Mouse (Mus musculus) left cerebral cortex, adult 8-10 months (tissue): Measurements from ENCODE around the gene Rab5c. TPM values are rescaled to one million over a fixed set of nuclear protein-coding genes. Genes with fewer than 3 reads are reported as not detected.

Experiments
- DNase-seq, 2 experiments: peaks; one replicate each; pipeline ENCODE4 v3.0.0; 2022; ENCODE audit warnings: low spot score in 2 of 2
- total RNA-seq, 4 experiments: library from RNA; stranded (reverse); gene quantifications; 2 replicates each; pipeline ENCODE4 v1.2.4; 2022

The Rab5c gene
- total RNA-seq, 4 experiments from 2014 or later = 148 to 157 (median 154) TPM

DNA sequence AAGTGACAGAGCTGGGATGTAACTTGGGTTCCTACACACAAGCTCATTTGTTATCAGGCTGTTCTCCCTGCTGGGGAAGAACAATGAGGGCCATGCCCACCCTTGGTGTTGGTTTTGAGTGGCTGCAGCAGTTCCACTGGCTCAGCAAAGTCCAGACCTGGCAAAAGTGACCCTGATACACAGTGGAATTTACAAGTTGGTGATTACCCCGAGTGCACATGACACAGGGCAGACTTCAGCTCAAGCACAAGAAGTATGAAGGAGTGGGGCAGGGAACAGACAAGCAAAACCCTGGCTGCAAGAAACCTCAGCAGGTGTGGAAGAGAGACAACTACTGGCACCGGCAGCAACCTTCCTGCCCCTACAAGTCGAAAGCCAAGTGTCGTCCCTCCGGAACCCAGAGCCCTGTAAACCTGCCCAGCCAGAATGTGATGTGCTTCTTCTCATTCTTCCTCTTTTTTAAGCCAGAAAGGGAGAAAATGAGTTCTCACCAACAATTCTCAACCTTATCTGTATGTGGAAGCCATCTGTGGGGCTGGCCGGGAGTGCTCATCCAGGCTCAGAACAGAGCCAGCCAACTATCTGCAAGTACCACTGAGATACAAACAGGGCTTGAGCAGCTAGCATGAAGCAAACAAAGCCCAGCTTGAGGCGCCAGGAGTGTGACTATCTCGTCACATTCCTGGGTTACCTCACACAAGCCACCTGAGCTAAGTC is 16.1 kb downstream of the Rab5c start:
- DNase-seq = no peak

DNA sequence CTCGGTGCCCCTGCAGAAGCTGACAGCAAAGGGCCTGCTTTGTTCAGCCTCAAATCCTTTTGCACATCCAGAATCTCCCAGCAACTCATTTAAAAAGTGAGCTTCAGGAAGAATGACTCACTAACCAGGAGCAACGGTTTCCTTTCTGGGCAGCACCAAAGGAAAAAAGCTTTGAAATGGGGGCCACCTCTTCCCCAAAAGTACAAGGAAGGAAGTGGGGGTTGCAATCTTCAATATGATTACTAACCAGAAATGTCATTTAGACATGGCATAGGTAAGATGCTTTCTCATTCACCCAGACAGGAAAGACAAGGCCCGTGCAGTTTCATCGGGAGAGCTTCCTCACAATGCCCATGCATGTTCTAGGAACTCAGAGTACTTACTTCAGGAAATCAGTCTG is 16.8 kb downstream of the Rab5c start:
- no peak for DNase-seq

DNA sequence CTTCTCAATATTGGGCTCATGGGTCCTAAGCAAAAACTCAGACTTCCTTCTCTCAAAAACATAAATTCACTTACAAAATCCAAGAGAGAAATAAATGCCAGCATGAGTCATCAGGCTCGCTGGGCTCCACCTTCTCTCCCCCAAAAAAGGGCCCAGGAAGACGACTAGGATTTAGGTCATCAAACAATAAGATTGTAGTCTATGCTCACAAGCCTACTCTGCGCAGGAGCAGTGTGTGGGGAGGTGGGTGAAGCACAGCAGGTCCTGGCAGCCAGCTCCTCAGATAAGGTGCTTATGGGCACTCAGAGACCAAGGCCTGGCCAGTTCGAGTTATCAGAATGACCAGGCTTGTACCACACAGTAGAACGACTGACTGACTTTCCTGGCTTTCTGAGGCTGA is 17.7 kb downstream of the Rab5c start:
- no peak for DNase-seq

DNA sequence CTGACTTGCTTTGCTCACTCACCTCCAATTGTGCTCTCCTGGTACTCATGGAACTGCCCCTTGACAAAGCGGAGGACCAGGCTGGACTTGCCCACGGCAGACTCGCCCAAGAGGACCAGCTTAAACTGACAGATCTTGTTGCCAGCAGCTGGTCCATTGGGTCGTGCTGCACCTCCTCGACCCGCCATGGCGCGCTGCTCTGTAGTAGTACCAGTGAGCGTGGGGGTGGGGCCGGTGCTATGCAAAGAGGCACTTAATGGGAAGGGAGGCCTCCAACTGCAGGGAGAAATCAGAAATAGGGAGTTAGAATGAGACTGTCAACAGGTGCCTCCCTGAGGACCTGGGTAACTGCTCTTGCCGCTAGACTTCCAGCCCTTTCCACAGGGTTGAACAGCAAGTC is 18.1 kb downstream of the Rab5c start:
- DNase-seq = no peak

DNA sequence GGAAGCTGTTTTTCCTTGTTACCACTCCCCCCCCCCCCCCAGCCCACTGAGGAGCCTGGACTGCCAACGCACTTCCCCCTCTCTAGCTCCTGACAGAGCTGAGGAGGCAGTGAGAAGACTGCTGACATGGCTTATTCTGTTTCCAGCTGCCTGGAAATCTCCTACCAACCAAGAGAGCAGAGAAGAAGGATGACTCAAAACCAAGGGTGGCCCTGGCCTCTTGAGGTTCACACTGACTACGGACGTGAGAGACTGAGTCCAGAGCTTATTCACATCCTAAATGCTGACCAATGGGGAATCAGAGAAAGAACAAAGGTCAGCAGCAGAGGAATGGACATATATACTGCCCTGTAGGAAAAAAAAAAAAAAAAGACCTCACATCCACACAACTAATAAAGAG is 18.7 kb downstream of the Rab5c start:
- DNase-seq = no peak

DNA sequence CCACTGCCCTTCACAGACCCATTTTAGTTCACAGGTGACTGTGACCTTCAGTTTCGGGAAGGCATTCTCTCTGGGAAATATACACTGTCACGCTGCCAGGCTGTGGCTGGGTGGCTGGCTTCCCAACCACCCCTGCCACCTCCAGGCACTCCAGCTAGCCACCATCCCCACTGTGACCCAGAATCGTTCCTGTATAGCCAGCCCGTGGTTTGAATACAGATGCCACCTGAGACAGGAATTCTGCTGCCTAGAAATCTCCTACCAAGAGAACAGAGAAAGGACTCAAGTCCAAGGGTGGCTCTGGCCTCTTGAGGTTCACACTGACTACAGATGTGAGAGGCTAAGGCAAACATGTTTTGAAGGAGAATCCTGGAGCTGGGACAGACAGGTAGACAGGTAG is 19.1 kb downstream of the Rab5c start:
- no peak for DNase-seq

DNA sequence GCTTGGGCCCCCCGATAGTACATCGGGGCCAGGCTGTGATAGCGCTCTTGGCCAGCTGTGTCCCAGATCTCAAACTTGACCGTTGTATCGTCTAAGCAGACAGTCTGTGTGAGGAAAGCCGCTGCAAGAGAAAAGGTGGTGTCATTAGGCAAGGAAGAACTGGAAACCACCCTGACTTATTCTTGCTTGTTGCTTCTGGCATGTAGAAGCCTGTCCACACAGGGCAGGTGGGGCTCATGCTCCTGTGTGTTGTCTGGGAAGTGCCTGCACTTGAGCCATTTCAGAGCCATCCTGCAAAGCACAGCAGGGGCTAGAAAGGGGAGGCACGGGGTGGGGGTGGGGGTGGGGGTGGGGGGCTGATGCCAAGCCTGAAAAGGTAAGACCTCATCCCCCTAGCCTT is 19.6 kb downstream of the Rab5c start:
- DNase-seq = no peak

DNA sequence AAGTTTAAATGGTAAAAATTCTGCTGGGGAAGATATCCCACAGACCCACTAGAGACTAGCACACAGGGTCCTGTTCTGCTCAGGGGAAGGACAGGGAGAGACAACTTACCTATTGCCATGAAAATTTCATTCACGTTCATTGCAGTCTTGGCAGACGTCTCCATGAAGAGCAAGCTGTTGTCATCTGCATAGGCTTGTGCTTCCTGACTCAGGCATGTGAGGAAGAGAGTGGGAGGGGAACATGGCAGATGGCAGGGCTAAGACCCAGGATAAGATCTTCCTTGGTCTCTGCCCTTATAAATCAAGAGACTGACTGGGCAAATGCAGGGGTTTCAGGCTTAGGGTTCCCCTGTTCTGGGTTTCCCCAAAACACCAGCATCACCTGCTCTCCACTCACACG is 21.4 kb downstream of the Rab5c start:
- DNase-seq = no peak

DNA sequence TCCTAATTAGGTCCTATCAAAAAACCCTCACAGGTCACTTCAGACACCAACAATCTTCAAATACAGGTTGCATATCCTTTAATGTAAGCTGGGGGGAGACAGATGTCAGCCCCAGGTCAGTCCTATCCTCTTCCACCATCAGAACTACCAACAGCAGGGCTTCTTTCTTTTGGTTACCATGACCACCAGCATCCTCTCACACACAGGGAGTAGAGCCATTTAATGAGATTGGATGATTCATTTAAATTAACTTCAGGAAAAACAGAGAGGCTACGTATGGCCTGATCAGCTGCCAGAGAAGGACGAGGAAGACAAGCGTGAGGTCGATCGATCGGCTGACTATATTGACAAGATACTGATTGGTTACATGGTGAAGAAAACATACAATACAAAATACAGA is 23.1 kb downstream of the Rab5c start:
- no peak for DNase-seq

DNA sequence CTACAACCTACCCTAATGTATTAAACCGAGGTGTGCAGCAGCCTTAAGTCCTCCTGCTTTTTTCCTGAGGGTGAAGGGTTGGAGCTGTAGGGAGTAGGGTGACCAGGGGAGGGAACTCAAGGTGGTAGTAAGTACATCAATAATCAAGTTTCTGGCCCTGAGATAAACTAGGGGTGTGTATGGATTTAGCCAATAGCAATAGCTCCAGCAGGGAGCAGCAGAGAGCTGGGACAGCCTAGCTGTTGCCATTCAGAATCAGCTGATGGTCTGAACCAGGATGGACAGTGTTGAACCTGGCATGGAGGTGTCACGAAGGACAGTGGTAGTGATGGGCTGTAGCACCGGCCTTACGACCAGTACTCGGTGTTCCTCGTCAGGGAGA is 23.5 kb downstream of the Rab5c start:
- no peak for DNase-seq

DNA sequence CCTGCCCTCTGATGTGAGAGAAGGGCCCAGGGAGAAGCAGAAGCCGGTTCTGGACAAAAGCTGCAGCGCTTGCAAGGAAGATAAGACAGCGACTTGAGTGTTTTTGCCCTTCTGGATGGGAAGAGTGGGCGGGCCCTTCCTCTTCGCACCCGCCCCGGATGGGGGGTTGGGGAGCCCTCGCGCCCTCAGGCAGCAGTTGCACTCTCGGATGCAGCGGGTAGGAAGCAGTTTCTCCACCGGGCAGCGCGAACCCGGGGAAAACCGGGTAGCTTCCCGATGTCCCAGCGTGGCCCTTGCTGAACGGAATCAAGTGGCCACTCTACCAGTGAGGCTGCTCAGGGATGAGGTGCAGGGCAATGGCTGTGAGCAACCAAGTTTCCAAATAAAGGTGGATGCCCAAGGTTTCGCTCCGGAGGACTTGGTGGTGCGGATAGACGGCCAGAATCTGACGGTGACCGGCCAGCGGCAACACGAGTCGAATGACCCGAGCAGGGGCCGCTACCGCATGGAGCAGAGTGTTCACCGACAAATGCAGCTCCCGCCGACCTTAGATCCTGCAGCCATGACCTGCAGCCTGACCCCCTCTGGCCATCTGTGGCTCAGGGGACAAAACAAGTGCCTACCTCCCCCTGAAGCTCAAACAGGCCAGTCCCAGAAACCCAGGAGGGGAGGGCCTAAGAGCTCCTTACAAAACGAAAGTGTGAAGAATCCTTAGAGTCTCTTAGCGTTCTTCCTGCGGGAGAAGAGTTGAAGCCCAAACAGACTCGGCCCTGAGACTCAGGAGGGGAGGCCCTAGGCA is 24.1 kb downstream of the Rab5c start, which contains the start of gene Hspb9:
Gene Hspb9, plus strand, starts transcription at position 116 of the 799 bp plus-strand sequence.
- DNase-seq = no peak

DNA sequence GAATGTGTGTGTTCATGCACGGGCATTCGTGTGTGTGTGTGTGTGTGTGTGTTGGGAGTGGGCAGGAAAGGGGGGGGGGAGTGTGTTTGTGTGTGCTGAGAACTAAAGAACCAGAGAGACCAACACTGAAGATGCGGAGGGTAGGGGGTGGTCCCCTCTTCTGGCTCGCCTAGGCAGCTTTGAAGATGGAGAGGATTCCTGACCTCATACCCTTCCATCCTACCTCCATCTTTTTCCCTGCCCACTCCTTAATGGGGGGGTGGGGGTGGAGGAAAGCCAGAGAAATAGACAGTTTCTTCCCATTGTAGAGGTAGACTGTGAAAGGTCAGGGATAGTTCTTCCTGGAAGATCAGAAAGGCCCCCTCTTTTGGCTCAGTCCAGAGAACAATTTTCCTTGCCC is 24.8 kb downstream of the Rab5c start:
- no peak for DNase-seq

DNA sequence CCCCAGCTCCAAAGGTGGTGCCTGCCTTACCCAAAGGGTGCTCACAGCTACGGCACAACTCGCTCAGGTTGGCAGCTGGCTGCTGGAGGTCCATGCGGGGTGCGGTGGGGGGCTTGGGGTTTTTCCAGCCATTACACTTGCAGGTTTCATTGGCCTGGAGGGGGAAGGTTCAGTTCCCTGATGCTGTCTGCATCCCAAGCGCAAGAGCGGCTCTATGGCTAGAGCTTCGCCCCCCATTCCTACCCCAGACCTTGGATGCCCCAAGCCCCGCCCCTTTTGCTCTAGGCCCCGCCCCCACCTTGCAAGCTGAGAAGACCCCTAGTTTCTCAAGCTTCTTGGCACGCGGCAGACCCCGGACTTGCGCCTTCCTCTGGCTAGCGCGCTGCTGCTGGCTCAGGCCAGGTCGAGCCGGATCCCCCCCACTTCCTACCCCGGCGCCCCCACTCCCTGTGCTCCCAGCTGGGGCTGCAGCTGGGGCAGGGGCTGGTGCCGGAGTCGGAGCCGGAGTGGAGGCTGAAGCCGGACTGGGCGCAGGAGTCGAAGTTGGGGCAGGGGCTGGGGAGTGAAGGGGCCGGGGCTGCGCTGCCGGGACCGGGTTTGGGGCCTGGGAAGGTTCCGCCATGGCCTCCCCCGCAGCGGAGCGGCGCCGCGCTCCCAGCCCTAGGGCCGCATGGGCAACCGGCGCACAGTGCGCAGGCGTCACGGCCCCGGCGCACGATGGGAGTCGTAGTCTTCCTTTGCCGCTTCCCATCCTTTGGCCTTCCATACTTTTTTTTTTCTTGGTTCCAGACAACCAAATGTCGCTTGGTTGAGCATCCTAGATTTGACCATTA is 26.0 kb downstream of the Rab5c start, which contains the start of gene Kat2a:
Gene Kat2a, minus strand, starts transcription at position 683 of the 833 bp plus-strand sequence.
- peak in 1 of 2 experiments; percentile 80 for DNase-seq

DNA sequence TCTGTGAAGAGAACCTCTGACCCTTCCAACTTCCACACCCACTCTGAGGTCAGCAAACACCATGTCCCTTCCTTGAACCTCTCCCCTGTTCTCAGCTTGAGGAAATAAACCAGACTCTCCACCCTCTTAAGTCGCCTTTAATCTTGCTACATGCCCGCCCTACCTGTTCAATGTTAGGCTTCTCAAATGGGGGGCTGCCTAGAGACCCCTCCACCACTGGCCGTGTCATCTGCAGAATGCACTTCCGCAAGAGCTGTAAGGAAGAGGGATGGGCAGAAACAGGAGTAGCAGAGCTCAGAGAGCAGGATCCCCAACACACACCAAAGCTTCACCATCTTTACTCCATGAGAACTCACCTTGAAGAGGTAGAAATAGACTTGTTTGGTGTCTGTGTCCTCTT is 27.0 kb downstream of the Rab5c start:
- DNase-seq = no peak

DNA sequence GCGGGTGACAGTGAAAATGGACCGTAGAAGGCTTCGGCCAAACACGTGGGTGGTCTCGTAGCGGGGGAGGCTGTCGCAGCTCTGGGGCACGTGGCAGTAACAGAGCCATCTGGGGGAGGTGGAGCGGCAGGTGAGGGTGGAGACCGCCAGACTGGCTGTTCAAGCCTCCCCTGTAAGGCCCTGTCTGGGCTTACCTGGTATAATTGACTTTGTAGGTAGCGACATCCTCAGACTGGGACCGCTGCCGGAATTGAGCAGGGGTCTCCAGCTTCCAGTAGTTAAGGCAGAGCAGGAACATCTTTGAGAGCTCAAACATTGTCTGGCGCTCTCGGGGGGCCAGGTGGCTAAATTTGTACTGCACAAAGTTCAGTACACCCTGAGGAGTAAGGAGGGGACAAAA is 27.5 kb downstream of the Rab5c start:
- DNase-seq = no peak

DNA sequence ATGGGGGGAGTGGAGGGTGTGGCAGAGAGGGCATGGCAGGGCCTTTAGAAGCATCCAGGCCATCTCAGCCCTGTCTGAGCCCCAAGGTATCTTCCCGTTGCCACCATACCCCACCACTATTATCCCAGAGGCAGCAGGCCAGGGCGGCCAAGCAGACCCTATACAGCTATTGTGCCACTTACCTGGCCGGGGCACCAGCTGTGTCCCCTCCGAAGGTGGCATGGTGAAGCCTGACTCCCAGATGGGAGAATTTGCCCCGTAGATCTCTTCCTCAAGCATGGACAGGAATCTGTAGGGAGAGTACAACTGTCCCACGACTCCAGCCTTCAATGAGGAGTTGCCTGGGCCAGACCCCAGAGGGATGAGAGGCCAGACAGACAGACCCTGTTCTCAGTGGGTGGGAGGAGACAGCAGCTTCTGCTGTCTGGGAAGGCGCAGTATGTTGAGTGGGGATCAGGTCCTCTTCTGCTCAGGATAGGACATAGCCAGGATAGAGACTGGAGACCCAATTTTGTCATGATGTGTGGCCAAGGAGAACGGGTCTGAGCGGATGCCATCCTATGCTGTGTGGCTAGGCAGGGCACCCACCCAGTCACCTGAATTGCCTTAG is 28.7 kb downstream of the Rab5c start:
- no peak for DNase-seq

DNA sequence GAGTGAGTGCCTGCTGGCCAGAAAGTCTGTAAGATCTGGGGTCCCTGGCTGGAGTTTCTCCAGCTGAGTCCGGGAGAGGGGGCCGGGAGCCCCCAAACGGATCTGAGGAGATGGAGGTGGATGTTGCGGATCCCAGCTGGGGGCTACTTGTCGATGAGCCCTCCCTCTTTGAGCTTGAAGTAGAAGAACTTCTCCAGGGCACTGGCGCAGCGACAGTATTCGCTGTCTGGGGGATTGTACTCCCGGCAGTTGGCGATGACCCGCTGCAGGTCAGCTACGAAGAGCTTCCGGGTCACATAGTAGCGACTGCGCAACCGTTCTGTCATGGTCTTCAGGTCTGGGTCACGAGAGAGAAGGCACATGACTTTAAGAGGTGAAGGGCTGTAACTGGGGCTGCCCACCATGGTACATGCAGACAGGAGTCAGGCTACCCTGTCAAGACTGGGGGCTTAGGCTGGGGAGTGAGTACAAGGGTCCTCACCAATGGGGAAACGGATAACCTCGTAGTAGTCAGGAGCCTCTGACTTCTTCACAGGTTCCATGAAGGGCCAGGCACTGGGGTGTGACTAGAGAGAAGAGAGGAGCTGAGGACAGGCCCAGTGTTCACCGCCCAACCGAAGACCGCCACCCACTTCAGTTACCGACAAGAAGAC is 32.8 kb downstream of the Rab5c start:
- DNase-seq = no peak

DNA sequence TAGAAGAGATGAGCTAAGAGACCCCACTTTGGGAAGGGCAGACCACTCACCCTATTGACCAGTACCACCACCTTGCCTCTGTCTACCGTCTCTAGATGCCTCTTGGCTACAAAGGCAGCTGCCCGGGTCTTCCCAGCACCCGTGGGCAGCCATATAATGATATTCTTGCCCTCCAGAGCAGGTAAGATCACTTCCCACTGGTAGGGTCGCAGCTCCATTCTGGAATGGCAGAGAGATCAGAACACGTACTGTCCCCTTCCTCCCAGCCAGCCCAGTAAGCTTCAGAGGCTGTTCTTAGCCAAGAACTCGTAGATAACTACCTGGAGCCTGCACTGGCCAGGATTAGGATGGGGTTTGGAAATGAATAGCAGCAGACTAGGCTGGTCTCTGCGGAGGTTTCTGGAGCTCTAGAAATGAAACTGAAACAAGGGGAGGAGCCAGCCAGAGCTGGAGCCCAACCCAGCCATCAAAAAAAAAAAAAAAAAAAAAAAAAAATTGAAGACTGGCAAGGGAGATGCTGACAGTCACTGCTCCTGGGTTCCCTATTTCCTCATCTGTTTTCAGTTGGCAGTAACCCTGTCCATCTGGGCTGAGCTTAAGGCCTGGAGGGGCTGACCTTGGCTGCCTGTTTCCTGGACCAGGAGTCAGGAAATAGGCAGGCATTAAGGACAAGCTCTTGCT is 34.0 kb downstream of the Rab5c start, which contains the start of gene Dhx58:
Gene Dhx58, minus strand, starts transcription at position 421 of the 681 bp plus-strand sequence.
- DNase-seq = no peak

DNA sequence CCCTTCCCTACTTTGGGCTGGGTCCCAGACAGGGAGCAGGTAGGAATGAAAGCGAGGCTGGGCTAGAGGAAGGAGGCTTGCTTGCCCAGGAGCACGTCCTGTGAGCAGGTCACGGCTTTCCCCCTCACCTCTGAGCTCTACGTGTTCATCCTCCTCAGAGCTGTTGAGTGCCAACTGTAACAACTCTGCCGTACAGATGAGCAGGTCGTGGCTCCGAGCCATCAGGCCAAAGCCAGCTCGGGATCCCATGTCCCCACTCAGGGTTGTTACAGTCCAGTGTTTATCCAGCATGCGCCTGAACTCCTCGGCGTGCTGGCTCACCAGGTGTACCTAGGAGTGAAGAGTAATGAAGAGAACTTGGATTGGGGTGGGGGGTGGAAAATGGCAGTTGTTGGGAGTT is 34.6 kb downstream of the Rab5c start:
- DNase-seq = no peak

DNA sequence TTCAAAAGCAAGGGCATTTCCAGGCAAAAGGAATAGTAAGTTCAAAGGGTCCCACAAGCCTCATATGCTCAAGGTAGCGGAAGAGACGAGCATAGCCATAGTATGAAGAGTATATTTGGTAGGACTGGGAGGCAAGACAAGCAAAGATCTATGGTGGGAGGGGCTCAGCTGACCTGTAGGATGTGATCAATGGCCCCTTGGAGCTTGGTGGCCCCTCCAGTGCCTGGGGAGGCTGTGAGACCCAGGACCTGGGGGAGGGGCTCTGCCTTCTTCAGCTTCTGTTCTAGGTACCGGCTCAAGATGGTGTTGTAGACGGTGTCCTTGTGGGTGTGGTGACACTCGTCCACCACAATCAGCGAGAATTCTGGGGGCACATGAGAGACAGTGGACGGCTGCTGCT is 35.1 kb downstream of the Rab5c start:
- no peak for DNase-seq
